Mouse (Mus musculus): ENCODE results near the gene Exosc9. TPM values are rescaled to one million over a fixed set of nuclear protein-coding genes. Genes with fewer than 3 reads are reported as not detected.

Gene Exosc9
- polyA plus RNA-seq (2012; rRNA removed), result 9.9 and 15.3 TPM in 2 replicates

DNA sequence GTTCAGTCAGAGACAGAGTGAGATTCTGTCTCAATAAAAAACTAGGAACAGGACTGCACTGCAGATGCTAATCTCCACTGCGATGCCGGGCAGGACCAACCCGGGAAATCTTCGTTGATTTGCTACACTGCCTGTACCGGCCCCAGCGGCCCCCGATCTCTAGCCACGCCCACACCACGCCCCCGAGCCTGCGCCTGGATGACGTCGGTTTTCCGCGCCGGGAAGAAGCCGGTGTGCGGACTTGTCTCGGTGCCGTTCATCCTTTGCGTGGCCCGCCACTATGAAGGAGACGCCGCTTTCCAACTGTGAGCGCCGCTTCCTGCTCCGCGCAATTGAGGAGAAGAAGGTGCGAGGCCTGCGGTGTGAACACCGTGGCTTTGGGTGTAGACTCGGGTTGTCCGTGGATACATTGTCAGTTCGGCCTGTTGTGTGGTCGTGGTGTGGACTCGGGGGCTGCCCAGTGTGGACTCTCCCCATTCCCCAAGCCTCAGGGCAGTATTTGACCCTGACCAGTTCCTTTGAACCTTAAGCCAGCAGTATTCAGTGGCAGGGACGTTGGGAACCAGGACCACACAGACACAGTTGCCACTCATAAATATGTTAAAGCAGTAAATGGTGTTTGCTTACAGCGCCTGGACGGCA, at the start of gene Exosc9:
TSS of gene Exosc9 (plus strand) at position 201 of the 642 bp plus-strand sequence.
- peak; percentile 36 for DNase-seq (ENCODE audit: low read depth)

DNA sequence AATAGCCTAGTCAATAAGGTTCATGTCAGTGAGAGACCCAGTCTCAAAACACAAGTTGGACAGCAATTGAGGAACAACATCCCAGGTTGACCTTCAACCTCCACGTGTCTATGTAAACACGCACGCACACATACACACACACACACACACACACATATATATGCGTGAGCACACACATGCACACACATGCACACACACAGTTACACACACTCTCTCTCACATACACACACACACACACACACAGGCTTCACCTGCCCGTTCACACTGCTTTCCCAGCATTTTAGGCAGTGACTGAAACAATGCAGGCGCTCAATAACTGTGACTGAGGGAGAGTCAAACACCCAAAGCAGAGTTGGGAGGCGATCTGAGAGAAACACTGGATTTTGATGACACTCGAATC, 47.1 kb upstream of the Exosc9 start:
- DNase-seq (ENCODE audit: low read depth), result no peak

DNA sequence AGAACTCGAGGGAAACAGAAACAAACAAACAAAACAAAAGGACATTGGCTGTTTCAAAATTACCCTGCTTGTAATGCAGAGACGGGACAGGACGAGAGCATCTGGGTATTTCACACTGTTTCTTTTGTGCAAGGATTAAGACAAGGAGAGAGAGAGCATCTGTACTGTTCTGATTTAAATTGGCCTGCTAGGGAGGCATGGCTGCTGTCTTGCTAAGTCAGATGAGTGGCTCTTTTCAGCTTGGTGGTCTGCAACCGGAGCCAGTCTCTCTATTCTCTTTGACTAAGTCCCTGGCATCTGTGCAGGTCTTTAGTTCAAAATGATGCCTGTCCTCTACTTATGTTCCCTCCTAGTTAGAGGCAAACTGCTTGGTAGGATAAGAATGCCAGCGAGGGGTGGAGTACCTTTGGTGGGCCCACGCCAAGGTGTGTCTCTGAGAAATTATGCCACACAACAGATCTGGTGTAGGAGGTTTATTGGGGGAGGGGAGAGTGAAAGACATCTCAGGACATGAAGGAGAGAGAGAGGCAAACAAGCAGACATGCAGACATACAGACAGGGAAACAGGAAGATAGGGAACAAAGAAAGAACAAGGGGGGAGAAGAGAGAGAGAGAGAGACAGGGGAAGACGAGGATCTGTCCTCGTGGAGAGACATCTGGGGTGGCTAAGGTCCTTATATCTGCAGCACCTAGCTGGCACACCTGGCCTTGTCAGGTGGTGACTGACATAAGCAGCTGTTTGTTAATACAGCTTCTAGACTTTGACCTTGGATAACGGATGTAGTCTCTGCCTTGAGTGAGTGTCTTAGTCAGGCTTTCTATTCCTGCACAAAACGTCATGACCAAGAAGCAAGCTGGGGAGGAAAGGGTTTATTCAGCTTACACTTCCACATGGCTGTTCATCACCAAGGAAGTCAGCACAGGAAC, 46.3 kb upstream of the Exosc9 start:
- DNase-seq (ENCODE audit: low read depth), result no peak

DNA sequence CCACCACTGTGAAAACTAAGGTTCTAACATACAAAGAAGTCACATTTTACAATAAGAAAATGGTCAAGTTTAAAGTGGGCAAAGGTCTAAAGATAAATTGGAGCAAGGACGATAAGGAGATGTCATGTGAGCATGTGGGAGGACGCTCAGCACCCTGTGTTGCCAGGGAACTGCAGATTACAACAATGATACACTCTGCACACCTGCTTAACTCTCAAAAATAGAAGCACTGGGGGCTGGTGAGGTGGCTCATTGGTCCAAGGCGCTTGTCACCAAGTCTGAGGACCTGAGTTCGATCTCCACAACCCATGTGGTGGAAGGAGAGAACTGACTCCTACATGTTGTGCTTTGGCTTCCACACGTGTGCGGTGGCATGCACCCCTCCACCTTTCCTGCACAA, 40.9 kb upstream of the Exosc9 start:
- no peak for DNase-seq (ENCODE audit: low read depth)

DNA sequence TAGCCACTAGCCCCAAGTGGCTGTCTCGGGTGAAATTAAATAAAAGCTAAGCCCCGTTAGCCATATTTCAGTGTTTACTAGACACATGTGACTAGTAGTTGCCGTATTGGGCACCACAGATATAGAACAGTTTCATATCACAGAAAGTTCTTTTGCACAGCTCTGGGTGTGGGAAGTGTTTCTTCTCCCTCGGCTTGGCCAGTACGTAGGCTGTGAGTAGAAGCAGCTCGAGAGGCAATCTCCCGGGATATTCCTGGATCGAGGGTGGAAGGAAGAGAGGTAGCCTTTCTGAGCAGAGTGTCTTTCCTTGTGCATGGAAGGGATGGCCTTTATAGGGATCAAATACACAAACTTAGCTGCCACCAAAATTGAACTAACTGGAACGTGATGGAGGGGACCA, 36.2 kb upstream of the Exosc9 start:
- DNase-seq (ENCODE audit: low read depth), result no peak

DNA sequence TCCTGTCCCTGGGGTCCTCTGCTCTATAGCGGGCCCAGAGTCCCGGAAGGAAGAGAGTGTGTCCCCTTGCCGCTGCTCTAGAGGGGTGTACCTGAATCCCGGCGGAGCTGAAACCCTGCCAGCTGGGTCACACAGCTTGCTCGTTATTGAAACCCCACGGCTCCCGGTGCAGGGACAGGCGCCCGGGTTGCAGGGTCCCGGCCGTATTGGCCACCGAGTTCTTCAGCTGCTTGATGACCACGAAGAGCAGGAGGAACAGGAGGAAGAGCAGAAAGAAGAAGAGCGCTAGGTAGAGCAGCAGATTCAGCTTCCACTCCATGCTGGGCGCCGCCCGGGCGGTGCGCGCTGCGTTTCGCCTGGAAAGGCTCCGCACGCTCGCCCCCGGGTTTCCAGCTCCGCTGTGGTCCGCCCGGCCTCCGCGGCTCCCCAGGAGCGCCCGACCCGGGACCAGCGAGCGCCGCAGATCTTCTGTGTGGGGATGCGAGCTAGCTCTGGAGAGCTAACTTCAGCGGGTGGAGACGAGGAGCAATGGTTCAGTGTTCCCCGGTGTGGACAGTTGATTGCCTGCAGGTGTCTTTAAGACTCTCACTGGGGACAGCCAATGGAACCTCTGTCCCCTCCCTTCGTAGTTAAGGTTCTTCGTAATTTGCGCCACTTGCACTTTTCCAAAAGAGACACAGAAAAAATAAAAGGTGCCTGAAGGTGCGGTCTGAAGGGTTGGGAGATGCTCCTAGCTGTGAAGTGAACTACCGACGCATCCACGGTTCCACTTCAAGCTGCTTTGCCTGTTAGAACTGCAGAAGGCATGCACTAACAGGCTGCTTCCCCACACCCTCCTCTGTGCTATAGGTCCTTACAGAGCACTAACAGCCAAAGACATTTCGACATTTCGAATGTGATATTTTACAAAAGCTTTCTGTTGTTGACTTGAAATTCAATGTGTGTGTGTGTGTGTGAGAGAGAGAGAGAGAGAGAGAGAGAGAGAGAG, 31.0 kb upstream of the Exosc9 start, which contains the start of gene Gm11549:
TSS of gene Gm11549 (minus strand) at position 741 of the 988 bp plus-strand sequence.
- DNase-seq (ENCODE audit: low read depth), result no peak

DNA sequence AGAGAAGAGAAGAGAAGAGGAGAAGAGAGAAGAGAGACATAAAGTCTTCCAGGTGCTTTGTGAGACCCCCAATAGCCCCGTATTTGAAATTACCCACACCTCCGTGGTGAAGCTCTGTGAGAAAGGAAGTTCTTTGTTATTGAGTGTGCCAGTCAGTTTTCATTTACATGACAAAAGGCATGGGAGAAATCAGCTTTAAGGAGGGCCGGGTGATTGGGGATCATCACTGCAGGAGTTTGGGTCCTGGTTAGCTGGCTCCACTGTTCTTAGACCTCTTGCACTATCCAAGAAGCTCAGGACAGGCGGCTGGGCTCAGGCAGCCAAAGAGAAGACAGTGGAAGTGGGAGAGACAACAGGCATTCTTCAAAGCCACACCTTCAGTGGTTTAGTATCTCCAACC, 30.3 kb upstream of the Exosc9 start:
- no peak for DNase-seq (ENCODE audit: low read depth)

DNA sequence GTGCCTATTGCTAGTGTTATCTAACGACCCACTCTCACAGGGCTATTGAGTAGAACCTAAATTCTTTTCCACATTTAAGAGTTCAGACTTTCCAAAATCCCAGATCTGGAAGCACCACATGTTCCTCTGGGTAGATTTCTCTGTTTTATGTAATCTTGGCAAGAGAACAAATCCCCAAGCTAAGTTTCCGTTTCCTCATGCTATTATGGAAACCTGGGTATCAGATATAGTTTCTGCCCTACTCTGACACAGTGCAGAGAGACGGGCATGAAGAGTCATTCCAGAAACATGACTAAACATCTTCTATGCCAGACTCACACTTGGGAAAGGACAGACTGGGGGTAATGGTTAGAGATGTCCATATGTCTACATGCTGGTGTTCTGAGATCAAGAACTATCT, 27.9 kb upstream of the Exosc9 start:
- DNase-seq (ENCODE audit: low read depth), result no peak

DNA sequence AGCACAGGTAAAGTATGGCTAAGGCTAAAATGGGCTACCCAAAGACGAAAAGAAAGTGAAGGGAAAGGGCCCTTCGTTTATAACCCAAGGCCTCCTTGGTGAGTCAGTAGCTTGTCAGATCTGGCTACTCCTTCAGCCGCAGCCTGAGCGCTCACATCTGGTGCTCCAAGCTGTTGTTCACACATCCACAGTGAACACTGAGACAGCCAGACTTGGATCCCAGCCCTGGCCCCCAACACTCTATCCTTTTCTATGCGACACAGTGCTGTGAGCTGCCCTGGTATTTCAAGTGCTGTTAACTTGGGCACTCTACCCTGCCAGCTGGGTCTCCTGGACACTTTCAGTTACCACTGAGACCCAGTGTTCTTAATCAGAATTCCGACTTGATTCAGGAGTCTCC, 22.1 kb upstream of the Exosc9 start:
- no peak for DNase-seq (ENCODE audit: low read depth)

DNA sequence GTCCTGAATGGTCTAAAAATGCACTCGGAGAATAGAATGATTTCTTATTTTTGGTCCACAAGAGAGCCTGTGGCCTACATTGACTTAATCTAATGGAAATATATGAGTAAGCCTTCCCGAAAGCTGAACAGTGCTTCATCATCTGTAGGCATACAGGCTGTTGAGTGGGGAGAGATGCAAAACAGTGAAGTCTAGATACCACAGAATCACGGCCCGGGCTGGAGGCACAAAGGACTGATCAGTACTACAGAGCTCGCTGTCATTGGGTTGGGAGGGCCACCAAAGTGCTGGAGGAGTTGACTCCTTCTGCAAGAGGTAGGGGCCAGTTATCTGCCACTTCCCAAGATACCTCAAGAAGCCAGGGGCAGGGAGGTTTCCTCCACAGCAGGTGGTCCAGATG, 21.6 kb upstream of the Exosc9 start:
- no peak for DNase-seq (ENCODE audit: low read depth)

DNA sequence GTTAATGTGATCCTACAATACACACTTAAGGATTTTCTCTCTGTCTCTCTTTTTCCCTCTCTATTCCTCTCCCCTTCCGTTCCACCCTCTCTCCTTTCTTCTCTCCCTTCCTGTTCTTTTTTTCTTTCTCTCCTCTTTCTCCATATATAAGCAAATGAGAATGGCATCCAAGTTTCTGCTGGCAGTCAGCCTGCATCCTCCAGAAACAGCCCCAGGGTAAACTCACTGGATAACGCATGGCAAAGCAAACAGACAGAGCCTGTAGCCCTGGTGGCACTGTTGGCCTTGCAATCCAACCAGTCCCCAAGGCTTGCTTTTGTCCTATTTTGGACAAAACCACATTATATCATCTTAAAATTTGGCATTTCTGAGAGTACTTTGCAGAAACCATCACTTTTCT, 21.2 kb upstream of the Exosc9 start:
- no peak for DNase-seq (ENCODE audit: low read depth)

DNA sequence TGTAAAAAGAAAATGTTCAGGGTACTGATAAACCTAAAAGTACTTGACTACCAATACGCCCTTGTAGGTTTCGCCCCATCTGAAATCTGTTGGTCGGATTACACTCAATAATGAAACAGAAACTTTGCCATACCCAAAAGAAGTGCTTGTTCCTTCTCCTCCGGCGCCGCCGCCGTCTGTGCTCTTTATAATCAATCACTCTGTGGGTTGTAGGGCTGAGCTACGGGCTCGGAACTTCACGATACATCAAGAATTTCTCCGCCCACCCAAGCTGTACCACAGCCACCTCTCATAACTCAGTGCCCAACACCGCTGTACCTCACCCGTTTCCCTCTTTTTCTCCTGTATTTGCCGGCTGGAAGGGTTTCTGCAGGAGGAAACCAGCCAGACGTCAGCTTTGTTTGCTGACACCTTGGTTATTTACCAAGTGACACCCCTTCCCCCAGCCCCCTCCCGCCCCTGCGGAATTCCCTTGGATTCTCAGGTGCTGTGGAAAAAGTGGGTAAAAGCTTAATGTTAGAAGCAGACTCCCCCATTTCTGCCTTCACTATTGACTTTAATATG, 20.3 kb upstream of the Exosc9 start:
- no peak for DNase-seq (ENCODE audit: low read depth)

DNA sequence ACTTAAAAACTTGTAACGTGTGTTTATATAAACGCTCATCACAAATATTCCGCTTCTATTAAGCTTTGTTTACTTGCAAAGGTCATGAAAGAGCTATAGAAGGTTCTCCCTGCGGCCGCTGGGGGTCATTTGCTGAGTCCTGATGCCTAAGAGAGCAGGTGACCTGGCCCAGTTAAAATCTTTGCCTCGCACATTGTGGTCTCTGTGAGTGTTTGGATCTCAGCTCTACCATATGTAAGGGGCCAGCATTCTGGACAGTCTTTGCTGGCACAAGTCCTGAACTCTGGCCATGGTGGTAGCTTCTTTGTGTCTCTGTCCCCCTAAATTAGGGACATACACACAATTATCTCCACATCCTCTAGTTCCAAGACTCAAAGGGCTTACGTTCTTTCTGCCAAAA, 19.7 kb upstream of the Exosc9 start:
- no peak for DNase-seq (ENCODE audit: low read depth)

DNA sequence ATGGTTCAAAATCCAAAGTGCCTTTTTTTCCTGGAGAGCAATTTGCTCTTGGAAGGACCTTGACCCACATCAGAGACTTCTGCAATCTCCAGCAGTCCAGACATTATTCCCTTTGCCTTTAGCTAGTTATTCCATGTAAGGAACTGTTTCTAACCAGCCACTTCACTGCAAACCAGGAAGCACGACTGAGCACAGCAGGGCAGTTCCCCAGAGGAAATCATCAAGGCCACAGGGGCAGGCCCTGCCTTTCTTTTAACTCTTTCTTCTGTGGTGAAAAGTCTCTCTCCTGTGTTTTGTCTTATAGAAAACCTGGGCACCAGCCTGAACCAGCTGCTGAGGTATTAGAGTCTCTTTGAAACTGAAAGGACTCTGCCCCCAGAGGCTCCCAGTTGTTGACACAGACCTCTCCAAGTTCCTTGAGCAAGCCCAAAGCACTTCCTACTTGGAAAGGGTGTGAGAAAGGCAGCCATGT, 19.2 kb upstream of the Exosc9 start:
- no peak for DNase-seq (ENCODE audit: low read depth)

DNA sequence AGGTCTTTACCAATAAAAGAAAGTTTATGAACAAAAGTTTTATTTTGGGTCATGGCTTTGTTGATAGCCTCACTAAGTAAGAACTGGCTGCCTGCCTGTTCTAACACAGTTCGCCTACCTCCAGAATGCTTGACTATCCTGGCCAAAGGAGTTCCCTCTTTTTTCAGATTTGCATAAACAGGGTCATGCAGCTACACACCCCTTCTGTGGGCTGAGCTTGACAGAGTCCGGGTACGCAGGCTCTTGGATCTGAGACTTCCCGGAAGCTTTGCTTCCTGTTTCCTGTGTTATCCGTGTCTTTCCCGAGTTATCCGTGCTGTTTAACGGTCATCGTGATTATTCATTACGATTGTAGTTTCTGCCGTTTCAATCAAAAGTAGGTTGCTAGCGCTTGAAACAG, 16.4 kb upstream of the Exosc9 start:
- DNase-seq (ENCODE audit: low read depth), result no peak

DNA sequence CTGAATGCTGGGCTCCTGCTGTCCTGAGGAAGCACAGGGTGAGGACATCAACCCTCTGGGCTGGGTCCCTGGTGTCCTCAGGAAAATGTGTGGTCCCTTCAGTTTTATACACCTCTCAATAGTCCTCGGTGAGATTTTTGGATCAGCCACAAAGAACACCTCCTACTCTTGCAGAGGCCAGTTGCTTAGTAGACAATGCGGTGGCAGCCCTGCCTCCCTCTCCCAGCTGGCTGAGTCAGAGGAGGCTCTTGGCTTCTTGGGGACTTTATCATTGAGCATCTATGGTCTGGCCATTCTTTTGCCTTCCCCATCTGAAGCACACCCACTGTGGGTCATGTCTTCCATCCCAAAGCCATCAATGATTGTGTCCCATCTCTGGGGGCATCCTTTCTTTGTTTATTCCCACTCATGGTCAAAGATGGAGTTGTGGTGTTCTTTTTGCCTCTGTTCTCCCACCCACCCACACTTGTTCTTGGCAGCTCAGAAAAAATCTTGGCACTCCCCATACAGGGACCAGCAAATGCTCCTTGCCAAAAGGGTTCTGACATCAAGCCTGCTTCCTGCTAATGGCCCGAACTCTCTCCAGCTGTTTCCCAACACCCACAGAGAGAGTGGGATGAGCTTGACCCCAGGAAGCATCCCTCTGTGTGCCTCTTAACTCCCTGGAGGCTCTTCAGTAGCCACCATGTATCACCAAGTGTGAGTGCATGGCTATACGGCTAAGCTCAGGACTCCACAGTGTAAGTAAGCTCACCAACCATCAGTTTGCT, 14.5 kb upstream of the Exosc9 start:
- no peak for DNase-seq (ENCODE audit: low read depth)

DNA sequence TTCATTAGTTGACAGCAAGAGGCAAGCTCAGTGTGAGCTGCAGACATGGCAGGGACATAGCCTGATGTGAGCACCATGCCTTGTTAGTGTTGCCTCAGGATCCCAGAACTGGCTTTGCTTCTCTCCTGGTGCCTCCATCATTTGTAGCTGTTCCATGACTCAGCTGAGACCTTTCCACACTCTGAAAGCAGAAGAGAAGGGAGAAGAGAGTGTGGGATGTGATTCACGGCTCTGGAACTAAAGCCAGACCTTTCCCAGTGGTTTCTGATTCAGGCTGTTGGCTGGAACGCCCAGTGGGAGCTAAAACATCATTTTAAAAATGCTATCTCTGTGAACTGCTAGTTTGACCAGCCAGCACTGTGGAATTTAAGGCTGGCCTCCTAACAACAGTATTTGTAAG, 11.7 kb upstream of the Exosc9 start:
- DNase-seq (ENCODE audit: low read depth), result no peak

DNA sequence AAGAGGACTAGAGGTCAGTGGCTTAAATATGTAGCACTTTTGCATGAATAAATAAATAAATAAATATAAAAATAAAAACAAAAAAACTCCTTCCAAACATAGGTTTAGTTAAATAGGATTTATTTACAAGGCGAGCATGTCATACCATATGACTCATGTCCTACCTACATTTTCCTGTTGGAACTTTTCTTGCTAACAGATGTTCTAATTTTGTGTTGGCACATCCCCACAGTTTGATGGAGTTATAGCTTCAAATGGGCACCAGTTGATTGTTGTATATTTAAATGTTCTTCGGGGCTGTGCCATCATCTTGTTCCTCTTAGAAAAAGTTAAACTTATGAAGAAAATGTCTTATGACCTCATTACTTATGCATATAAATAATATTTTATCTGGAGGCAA, 11.0 kb upstream of the Exosc9 start:
- DNase-seq (ENCODE audit: low read depth), result no peak

DNA sequence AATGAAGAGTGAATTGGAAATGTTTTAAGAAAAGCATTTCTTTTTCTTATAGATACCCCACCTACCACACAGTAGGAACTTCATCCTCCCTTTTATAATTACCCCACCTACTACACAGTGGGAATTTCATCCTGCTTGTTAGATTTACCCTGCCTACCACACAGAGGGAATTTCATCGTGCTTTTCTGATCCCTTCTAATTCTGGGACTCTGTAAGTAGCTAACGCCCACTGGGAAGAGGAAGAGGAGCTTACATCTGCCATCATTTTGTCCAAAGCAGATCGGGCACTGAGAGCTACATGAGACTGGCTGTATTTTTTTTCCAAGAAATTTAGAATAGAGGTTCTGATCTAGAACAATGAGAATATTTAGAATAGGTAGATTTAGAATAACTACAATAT, 7.4 kb upstream of the Exosc9 start:
- no peak for DNase-seq (ENCODE audit: low read depth)

DNA sequence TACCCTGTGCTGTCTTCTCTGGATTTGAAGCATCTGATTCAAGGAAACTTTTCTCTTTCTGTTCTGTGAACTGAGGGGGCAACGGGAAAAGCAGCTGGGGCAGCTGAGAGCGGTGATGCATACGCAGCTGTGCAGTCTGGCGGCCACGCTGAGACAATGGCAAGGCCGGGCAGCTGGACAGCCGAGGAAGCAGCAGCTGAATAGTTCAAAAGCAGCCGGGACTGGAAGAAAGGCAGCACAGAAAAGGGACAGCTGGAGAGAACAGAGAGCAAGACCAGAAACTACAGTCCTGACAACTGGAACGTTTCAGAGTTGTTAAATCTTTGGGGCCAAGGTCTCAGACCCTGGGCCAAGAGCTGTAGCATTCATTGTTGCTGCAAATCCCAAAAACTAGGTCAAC, 1.1 kb upstream of the Exosc9 start:
- DNase-seq (ENCODE audit: low read depth), result no peak
